Comparison of ENCODE assay signal across 14 mouse cellular contexts in the genomic region with DNA sequence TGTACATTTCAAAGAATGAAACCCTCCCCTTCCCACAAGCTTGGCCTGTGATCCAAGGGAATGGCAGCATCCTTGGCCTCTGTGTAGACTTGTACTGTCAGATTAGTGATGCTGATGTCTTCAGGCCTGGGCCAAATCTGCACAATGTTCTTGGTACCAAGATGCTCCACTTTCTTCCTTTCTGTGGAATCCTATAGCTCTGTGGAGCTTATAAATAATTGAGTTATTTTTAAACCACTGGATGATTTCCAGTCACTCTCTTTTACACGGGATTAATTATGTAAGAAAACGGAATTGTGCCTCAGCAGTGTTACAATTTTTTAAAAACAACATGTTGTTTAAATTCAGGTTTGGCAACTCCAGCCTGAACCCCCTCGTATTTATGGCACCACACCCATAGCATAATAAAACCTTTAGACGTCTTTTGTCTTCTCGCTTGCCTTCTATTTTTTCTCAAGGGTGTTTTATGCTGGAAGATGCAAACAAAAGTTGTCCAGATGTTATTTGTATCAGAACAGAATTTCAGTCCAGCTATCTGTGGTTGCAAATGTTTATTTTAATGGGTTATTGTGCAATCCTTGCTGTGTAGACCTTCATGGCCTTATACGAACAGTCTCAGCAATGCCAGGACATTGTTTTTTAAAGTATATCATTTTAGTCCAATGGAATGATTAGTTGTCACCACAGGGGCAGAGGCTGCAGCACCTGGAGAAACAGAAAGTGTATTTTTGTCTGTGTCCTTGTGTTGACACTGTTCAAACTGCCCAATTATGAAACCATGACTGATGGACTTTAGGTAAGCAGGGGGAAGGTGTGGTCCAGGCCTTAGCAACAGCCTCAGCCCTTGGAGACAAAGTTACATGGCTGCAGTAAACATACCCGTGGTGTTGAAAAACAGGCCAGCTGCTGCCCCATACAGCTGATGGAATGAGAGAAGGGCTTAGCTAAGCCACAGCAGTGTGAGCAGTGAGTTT.
A peak's percentile ranks its signal among the peaks of the same experiment; 100 is the strongest.
DNase-seq lines count a peak whose midpoint lies in the region; ATAC-seq and TF ChIP-seq lines count a peak whose summit lies in the region.
"Had no signal": no experiment of that assay in that cellular context is flagged by ENCODE, and none has a peak within 500 bp of the region (broad histone marks: within the 10 kb centered on the region; RNA-seq: fewer than 3 reads in every experiment).

No protein-coding gene starts in this region.

- intact Hi-C loops in heart, postnatal 25 days (cut with DNase I) = no loop called here

- ATAC-seq in intestine, embryonic 14.5 days (replicated peaks; ENCODE audit: low FRiP score, low TSS enrichment, low read depth) = no peak
- ATAC-seq in intestine, postnatal 0 days = no peak
- ATAC-seq in activated CD4-positive, CD25-positive, alpha-beta regulatory T cell, adult 4 months = no peak

- H3K9ac ChIP-seq in intestine, embryonic 14.5 days (ENCODE audit: low read length) = no peak overlapping the region
- H3K9ac ChIP-seq in intestine, postnatal 0 days (ENCODE audit: low read depth, low read length) = no peak overlapping the region
- H3K9ac ChIP-seq: forebrain, embryonic 12.5 days; limb, embryonic 12.5 days had no signal

- no peaks in the 10 kb centered on the region for H3K27me3 ChIP-seq in intestine, embryonic 14.5 days (replicated peaks; ENCODE audit: control insufficient read depth, insufficient read depth, low read length)
- no peaks in the 10 kb centered on the region for H3K27me3 ChIP-seq in intestine, postnatal 0 days (replicated peaks; ENCODE audit: control insufficient read depth, insufficient read depth, low read length)
- H3K27me3 ChIP-seq: forebrain, embryonic 12.5 days; limb, embryonic 12.5 days had no signal

- 0 out of 2 replicates have a peak, but pooled peaks cover 3% of the 10 kb centered on the region for H3K4me1 ChIP-seq in intestine, embryonic 14.5 days (replicated peaks; ENCODE audit: control insufficient read depth, insufficient read depth, low read length)
- H3K4me1 ChIP-seq in intestine, postnatal 0 days (replicated peaks; ENCODE audit: control insufficient read depth, insufficient read depth, low read length) = no peaks in the 10 kb centered on the region
- H3K4me1 ChIP-seq: forebrain, embryonic 12.5 days; limb, embryonic 12.5 days had no signal

- H3K36me3 ChIP-seq in intestine, embryonic 14.5 days (ENCODE audit: control insufficient read depth, insufficient read depth, low read length) = no peaks in the 10 kb centered on the region
- no peaks in the 10 kb centered on the region for H3K36me3 ChIP-seq in intestine, postnatal 0 days (ENCODE audit: control insufficient read depth, insufficient read depth)
- H3K36me3 ChIP-seq: forebrain, embryonic 12.5 days; limb, embryonic 12.5 days had no signal

- no peak overlapping the region for H3K4me3 ChIP-seq in intestine, embryonic 14.5 days (ENCODE audit: low read depth, low read length)
- no peak overlapping the region for H3K4me3 ChIP-seq in intestine, postnatal 0 days (ENCODE audit: low read depth, low read length)
- H3K4me3 ChIP-seq: forebrain, embryonic 12.5 days; limb, embryonic 12.5 days had no signal

- H3K27ac ChIP-seq in intestine, embryonic 14.5 days (ENCODE audit: low read depth) = peak overlapping the region; percentile 54
- H3K27ac ChIP-seq in intestine, postnatal 0 days (ENCODE audit: low read depth, low read length) = no peak overlapping the region
- H3K27ac ChIP-seq: forebrain, embryonic 12.5 days; limb, embryonic 12.5 days had no signal

- 50% methylated on average over 7 of the region's 7 CpGs for WGBS in intestine, embryonic 14.5 days
- WGBS in intestine, postnatal 0 days = 32% methylated on average over 7 of the region's 7 CpGs

- DNase-seq in intestine, embryonic 14.5 days (ENCODE audit: low spot score) = no peak
- DNase-seq in adipocyte (ENCODE audit: low spot score) = peak; percentile 82
- peak; percentile 5 for DNase-seq in heart, postnatal 25 days (ENCODE audit: low spot score)
- DNase-seq in lung, postnatal 4 days = peak; percentile 16 to 59
- no peak for DNase-seq in adrenal gland, postnatal 4 days (ENCODE audit: low spot score in 2 of 2)
- no peak for DNase-seq in adrenal gland, postnatal 36 days
- DNase-seq: adrenal gland, postnatal 25 days; cerebellum, postnatal 14 days; right cerebral cortex, postnatal 14 days; thymus, postnatal 14 days had no signal

- no peak for TF ChIP-seq CTCF in intestine, postnatal 0 days (IDR thresholded peaks at IDR 0.05; ENCODE audit: low read depth)

- H3K4me2 ChIP-seq in intestine, embryonic 14.5 days (ENCODE audit: low read length) = no peak overlapping the region
- H3K4me2 ChIP-seq in intestine, postnatal 0 days (replicated peaks; ENCODE audit: low read depth) = no peak overlapping the region
- H3K4me2 ChIP-seq: forebrain, embryonic 12.5 days; limb, embryonic 12.5 days had no signal

- no peaks in the 10 kb centered on the region for H3K9me3 ChIP-seq in intestine, embryonic 14.5 days (ENCODE audit: control insufficient read depth, low read length)
- no peaks in the 10 kb centered on the region for H3K9me3 ChIP-seq in intestine, postnatal 0 days (ENCODE audit: control insufficient read depth)
- H3K9me3 ChIP-seq: forebrain, embryonic 12.5 days; limb, embryonic 12.5 days had no signal

Comparison
In these comparisons a context has a peak if more than half of its experiments do, and no peak if none do; other contexts are left out.
1. DNase-seq: peak in adipocyte (single experiment), heart, postnatal 25 days (single experiment) and lung, postnatal 4 days (2 of 2); none in intestine, embryonic 14.5 days (single experiment), adrenal gland, postnatal 4 days (0 of 2) and adrenal gland, postnatal 36 days (0 of 2).